Mouse (Mus musculus) megakaryocyte, embryonic 14.5 days (primary cell): Measurements from ENCODE around the gene Sh3d21. TPM values are rescaled to one million over a fixed set of nuclear protein-coding genes. Genes with fewer than 3 reads are reported as not detected.
"Not testable (repeated sequence)": the region's sequence is repeated elsewhere in the genome, so short reads cannot be mapped to it uniquely, and the experiment has no call there.

ENCODE experiments used
- H3K27me3 ChIP-seq: replicated peaks from 2 replicates; pipeline ENCODE3; 2012; ENCODE audit warnings: inconsistent platforms
- H3K36me3 ChIP-seq: replicated peaks from 2 replicates; pipeline ENCODE3; 2012; ENCODE audit warnings: low read length, inconsistent platforms, mixed read lengths
- H3K4me1 ChIP-seq: 2 replicates; pipeline ENCODE4 v1.6.1; 2012; ENCODE audit warnings: inconsistent platforms
- H3K4me3 ChIP-seq: replicated peaks from 2 replicates; pipeline ENCODE3; 2012; ENCODE audit warnings: moderate library complexity, mild to moderate bottlenecking, inconsistent platforms
- H3K9me3 ChIP-seq: 2 replicates; pipeline ENCODE4 v1.6.1; 2012; ENCODE audit warnings: inconsistent platforms
- FLI1 ChIP-seq: IDR thresholded peaks from 2 replicates; pipeline ENCODE4 v1.6.1; 2012; ENCODE audit warnings: low read length, inconsistent platforms, mixed read lengths
- GATA1 ChIP-seq: IDR thresholded peaks from 3 replicates; pipeline ENCODE4 v1.6.1; 2012; ENCODE audit warnings: mixed read lengths, low read length, inconsistent platforms, borderline replicate concordance
- polyA plus RNA-seq: library from polyadenylated mRNA; stranded (reverse); fragments of >175 nt; gene quantifications from 2 replicates; pipeline ENCODE4 v1.2.3, GENCODE M21; 2012; ENCODE audit warnings: low replicate concordance; ENCODE audit not compliant: insufficient read depth

The Sh3d21 gene
- polyA plus RNA-seq, 1 experiment: 0.16 TPM

DNA sequence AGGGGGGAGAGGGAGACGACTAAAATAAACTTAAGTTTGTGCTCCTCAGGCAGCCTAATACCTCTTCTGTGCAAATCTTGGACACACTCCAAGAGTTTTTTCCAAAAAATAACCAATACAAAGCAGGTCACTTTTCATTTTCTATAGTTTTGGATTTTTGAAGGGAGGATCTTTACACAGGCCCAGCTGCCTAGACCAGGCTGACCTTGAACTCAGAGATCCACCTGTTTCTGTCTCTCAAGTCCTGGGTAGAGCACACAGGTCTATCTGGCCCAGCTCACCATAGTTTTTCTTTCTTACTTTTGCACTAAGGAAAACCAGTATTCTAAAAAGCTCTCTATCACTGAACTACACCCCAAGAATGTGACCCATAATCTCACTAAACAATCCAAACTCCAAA lies 36.7 kb upstream of the Sh3d21 start:
- Histone ChIP-seq H3K4me3 (peak overlapping the region; percentile 92), H3K4me1 (peaks cover 77% of the 10 kb centered on the region), H3K27me3 (no peaks in the 10 kb centered on the region), H3K9me3 (no peaks in the 10 kb centered on the region), H3K36me3 (peaks cover 12% of the 10 kb centered on the region)
- no peak for TF ChIP-seq FLI1
- no peak for TF ChIP-seq GATA1

DNA sequence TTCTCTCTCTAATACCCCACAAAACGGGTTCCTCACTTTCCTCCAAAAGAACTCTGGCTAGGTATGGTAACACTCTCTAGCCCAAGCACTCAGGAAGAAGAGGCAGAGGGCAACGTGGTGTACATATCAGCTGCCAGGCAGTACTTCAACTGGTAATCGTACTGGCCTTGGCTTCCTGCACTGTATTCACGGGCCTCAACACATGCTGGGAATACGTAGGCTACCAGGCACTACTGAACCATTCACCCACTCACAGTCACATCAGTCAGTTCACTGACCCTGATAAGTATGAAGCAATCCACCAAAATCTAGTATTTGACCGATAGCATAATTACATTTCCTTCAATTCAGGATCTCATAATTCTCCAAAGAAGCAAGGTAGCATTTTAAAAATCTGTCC lies 36.3 kb upstream of the Sh3d21 start:
- Histone ChIP-seq H3K4me3 (peak overlapping the region; percentile 92), H3K9me3 (no peaks in the 10 kb centered on the region), H3K36me3 (peaks cover 16% of the 10 kb centered on the region)

DNA sequence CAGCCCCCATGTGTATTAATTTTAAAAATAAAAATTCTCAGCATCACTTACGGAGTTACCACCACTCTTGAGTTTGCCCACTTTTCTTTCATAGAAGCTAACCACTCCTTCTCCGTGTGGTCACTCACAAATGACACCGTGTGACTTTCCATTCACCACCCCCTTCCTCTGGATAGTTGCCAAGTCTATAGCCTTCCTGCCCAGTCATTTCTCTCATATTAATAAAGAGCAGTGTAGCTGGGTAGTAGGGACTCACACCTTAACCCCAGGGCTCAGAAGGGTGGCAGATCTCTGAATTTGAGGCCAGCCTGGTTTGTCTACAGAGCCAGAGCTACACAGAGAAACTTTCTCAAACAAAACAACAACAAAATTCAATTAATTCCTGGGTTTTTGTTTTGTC lies 34.2 kb upstream of the Sh3d21 start:
- Histone ChIP-seq H3K27me3 (no peaks in the 10 kb centered on the region), H3K9me3 (no peaks in the 10 kb centered on the region), H3K4me3 (no peak overlapping the region), H3K36me3 (peaks cover 37% of the 10 kb centered on the region), H3K4me1 (peaks cover 75% of the 10 kb centered on the region)
- TF ChIP-seq GATA1: no peak

More for the DNA sequence above, 36.3 kb upstream of the Sh3d21 start:
- H3K27me3 ChIP-seq: no peaks in the 10 kb centered on the region
- no peak for TF ChIP-seq GATA1
- no peak for TF ChIP-seq FLI1
- H3K4me1 ChIP-seq: peaks cover 78% of the 10 kb centered on the region

DNA sequence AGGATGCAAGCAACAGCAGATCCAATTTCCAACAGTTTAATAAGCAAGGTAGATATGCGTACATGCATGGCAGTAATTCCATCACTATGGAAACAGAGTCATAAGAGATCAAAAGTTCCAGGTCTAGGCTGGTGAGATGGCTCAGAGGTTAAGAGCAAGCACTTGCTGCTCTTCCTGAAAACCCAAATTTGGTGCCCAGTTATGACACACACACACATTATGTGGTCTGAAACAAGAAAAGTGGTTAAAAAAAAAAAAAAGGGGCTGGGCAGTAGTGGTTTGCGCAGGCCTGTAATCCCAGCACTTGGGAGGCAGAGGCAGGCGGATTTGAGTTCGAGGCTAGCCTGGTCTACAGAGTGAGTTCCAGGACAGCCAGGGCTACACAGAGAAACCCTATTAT lies 31.6 kb upstream of the Sh3d21 start:
- peaks cover 57% of the 10 kb centered on the region for H3K36me3 ChIP-seq
- no peaks in the 10 kb centered on the region for H3K9me3 ChIP-seq
- no peaks in the 10 kb centered on the region for H3K27me3 ChIP-seq
- TF ChIP-seq FLI1 (no peak), GATA1 (no peak)
- H3K4me1 ChIP-seq: peaks cover 86% of the 10 kb centered on the region
- no peak overlapping the region for H3K4me3 ChIP-seq

DNA sequence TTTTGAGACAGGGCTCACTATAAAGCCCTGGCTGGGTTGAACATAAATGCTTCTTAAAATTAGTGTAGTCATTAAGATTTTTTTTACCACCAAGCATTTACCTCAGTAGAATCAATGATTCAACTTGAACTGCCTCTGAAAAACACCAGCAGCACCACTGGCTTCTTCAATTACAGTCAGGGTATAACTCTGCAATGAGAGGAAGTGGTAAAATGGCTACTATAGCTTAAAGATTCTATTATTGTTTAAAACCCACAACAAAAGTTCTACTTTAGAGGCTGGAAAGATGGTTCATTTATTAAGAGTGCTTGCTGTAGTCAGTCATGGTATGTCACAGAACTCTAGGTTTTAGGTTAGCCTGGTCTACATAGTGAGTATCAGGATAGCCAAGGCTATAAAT lies 30.9 kb upstream of the Sh3d21 start:
- TF ChIP-seq FLI1 (no peak), GATA1 (no peak)
- Histone ChIP-seq H3K9me3 (no peaks in the 10 kb centered on the region), H3K4me3 (no peak overlapping the region), H3K36me3 (peaks cover 62% of the 10 kb centered on the region), H3K27me3 (no peaks in the 10 kb centered on the region), H3K4me1 (peaks cover 82% of the 10 kb centered on the region)

DNA sequence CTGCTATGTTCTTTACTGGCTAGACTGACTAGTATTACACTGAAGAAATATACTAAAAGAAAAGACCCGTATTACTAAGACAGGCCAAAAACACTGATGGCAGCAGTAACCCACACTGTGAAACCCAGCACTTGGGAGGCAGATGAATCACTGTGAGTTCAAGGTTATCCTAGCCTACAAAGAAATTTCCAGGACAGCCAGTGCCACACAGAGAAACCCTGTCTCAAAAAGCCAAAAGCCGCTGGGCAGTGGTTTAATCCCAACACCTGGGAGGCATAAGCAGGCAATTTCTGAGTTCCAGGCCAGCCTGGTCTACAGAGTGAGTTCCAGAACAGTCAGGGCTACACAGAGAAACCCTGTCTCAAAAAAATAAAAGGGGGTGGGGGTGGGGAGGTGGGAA lies 27.3 kb upstream of the Sh3d21 start:
- H3K9me3 ChIP-seq: no peaks in the 10 kb centered on the region
- H3K36me3 ChIP-seq: peaks cover 87% of the 10 kb centered on the region
- TF ChIP-seq GATA1 (no peak), FLI1 (no peak)
- no peak overlapping the region for H3K4me3 ChIP-seq
- H3K27me3 ChIP-seq: no peaks in the 10 kb centered on the region
- peaks cover 55% of the 10 kb centered on the region for H3K4me1 ChIP-seq

DNA sequence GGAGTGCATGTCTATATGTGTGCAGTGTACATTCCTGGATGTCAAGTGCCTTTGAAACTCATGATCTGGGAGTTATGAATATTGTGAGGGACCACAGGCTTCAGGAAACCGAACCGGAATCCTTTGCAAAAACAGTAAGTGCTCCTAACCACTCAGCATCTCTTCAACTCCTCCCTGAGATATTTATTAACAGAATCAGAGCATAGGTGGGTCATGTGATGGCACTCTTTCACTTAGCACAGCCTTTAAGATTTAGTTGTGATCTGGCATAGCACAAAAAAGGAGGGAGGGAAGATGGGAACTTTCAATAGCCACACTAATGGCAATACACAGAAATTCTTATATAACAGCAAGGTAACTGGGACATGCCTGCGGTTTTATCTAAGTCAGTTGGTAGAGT lies 23.8 kb upstream of the Sh3d21 start:
- Histone ChIP-seq H3K27me3 (no peaks in the 10 kb centered on the region), H3K4me3 (no peak overlapping the region), H3K9me3 (no peaks in the 10 kb centered on the region), H3K4me1 (peaks cover 45% of the 10 kb centered on the region), H3K36me3 (peaks cover 92% of the 10 kb centered on the region)
- TF ChIP-seq GATA1: no peak
- TF ChIP-seq FLI1: no peak

DNA sequence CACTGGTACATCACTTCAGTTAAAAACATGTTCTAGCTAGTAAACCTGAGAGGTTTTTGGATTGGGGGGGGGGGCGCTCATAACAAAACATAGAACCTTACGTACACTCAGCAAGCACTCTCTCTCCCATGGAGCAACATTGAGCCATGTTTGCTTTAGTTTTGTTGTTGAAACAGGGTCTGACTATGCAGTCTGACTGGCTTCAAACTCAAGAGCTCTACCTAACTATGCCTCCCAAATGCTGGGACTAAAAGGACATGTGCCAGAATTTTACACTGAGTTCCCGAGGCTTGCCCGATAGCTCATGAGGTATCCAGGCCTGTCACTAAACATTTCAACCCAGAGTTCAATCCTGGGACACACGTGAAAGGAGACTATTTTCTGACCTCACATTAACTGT lies 19.7 kb upstream of the Sh3d21 start:
- no peaks in the 10 kb centered on the region for H3K9me3 ChIP-seq
- no peak overlapping the region for H3K4me3 ChIP-seq
- peaks cover 96% of the 10 kb centered on the region for H3K36me3 ChIP-seq
- TF ChIP-seq FLI1 (no peak), GATA1 (no peak)
- peaks cover 31% of the 10 kb centered on the region for H3K4me1 ChIP-seq
- no peaks in the 10 kb centered on the region for H3K27me3 ChIP-seq

DNA sequence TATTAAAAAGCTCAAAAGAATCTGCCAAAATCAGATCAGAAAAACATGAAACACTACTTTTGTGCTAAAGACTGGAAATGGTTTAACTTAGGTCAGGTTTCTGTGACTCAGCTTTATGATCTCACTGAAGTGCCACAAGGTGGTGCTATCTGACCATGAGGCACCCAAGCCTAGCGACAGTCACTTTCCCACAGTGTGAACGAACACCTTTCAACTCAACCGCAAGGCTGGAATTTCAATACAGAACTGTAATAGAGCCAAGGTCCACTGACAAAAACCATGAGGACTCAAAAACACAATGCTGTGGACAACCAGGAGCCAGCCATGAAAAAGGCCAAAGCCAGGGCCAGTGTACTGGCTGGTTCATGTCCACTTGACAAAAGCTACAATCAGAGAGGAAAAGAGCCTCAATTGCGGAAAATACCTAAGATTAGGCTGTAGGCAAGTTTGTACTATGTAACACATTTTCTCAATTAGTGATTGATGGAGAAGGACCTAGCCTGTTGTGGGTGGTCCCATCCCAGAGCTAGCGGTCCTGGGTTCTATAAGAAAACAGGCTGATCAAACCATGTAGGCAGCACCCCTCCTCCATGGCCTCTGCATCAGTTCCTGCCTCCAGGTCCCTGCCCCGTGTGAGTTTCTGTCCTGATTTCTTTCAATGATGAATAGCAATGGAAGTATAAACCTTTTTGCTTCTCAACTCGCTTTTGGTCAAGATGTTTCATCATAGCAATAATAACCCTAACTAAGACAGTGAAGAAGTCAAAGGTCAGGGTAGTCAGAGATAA lies 18.1 kb upstream of the Sh3d21 start:
- Histone ChIP-seq H3K9me3 (no peaks in the 10 kb centered on the region), H3K4me3 (no peak overlapping the region), H3K36me3 (peaks cover 94% of the 10 kb centered on the region), H3K4me1 (peaks cover 25% of the 10 kb centered on the region), H3K27me3 (no peaks in the 10 kb centered on the region)
- no peak for TF ChIP-seq FLI1
- TF ChIP-seq GATA1: no peak

DNA sequence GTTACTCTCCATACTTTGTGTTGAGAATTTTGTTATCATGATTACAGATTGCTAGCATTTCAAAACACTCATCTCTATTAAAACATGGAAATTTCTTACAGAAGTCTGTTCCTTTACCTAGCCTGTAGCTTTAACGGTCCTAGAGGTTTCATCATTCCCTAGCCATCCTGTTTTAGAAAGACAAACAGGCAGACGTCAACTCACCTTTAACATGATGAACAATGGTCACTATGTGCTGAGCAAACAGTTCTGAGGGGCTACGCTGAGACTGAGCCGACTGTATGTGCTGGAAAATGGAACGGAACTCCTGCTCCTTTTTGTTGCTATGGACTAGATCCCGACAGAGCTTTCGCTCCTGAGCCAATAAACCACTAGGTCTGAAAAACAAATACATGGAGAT lies 12.7 kb upstream of the Sh3d21 start:
- H3K9me3 ChIP-seq, H3K4me3 ChIP-seq, H3K4me1 ChIP-seq, H3K27me3 ChIP-seq: not testable (repeated sequence)
- peaks cover 95% of the 10 kb centered on the region for H3K36me3 ChIP-seq

DNA sequence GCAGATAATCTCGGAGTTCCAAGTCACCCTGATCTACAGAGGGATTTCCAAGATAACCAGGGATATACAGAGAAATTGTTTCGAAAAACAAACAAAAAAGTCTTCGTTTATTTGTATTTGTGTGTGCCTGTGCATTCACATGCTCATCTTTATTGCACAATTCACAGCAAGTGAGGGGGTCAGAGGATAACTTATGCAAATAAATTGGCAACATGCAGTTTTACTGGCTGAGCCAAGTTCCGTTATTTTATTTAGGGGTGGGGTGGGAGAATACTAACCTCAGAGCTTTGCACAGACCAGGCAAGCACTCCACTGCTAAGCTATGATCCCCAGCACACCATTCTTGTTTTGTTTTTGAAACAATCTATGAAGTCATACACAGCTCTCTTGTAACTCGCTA lies 10.5 kb upstream of the Sh3d21 start:
- TF ChIP-seq FLI1 (no peak), GATA1 (no peak)
- Histone ChIP-seq H3K4me3 (no peak overlapping the region), H3K36me3 (peaks cover 95% of the 10 kb centered on the region), H3K4me1 (no peaks in the 10 kb centered on the region; the same call in 1 of the 2 replicates), H3K27me3 (no peaks in the 10 kb centered on the region), H3K9me3 (no peaks in the 10 kb centered on the region)

DNA sequence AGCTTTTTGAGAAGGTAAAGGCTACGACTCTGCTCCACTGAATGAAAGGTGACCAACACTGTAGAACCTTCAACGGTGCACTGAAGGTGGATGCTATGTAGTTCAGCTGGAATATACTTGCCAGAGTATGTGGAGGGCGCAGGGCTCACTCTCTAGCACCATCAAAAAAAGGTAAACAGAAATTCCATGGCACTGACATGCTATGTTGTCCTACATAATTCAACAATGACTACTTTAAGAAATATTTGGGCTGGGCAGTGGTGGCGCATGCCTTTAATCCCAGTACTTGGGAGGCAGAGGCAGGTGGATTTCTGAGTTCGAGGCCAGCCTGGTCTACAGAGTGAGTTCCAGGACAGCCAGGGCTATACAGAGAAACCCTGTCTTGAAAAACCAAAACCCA lies 7.4 kb upstream of the Sh3d21 start:
- H3K4me3 ChIP-seq, H3K27me3 ChIP-seq, H3K4me1 ChIP-seq, H3K9me3 ChIP-seq: not testable (repeated sequence)
- peaks cover 98% of the 10 kb centered on the region for H3K36me3 ChIP-seq
